Comparison of ENCODE assay signal across 16 mouse cellular contexts in the genomic region with DNA sequence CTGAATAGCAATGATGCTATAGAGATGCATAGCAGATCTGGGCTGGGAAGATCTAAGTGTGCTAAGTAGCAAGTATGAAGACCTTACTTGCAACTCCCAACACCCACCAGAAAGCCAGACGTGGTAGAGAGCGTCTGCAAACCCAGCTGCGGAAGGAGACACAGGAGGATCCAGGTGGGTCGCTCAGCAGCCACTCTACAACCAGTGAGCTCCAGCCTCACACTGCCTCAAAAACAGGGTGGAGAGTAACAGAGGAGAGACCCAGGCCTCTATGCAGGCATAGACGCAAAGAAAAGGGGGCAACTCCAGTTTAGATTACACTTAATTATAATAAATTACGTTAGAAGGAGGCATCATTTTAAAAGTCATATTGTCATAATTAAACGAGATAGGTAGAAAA.
DNase-seq lines count a peak whose midpoint lies in the region; ATAC-seq lines count a peak whose summit lies in the region.
"Had no signal": no experiment of that assay in that cellular context is flagged by ENCODE, and none has a peak within 500 bp of the region (broad histone marks: within the 10 kb centered on the region; RNA-seq: fewer than 3 reads in every experiment).

No protein-coding gene starts in this region.

- peak; percentile 51; the same call in 1 of the 2 replicates for ATAC-seq in forebrain, embryonic 14.5 days
- ATAC-seq in midbrain, embryonic 12.5 days (ENCODE audit: low FRiP score, low read depth), result peak; percentile 70; the same call in 1 of the 2 replicates
- ATAC-seq in midbrain, embryonic 16.5 days, result 0 out of 2 replicates have a peak, but pooled peaks have one; percentile 31

- no peaks in the 10 kb centered on the region for H3K27me3 ChIP-seq in forebrain, embryonic 14.5 days (replicated peaks; ENCODE audit: control insufficient read depth, insufficient read depth, low read length)
- no peaks in the 10 kb centered on the region for H3K27me3 ChIP-seq in forebrain, embryonic 10.5 days (ENCODE audit: poor library complexity, severe bottlenecking)
- H3K27me3 ChIP-seq in midbrain, embryonic 12.5 days, result no peaks in the 10 kb centered on the region
- H3K27me3 ChIP-seq in midbrain, embryonic 10.5 days (ENCODE audit: low read depth, poor library complexity, severe bottlenecking), result no peaks in the 10 kb centered on the region
- H3K27me3 ChIP-seq in midbrain, embryonic 16.5 days (ENCODE audit: control insufficient read depth, insufficient read depth, low read depth, low read length), result no peaks in the 10 kb centered on the region
- H3K27me3 ChIP-seq: CH12.LX; limb, embryonic 12.5 days; liver, embryonic 13.5 days; stomach, embryonic 15.5 days had no signal

- no peaks in the 10 kb centered on the region for H3K36me3 ChIP-seq in forebrain, embryonic 14.5 days (ENCODE audit: control insufficient read depth, insufficient read depth, low read length)
- H3K36me3 ChIP-seq in forebrain, embryonic 10.5 days (replicated peaks), result no peaks in the 10 kb centered on the region
- no peaks in the 10 kb centered on the region for H3K36me3 ChIP-seq in midbrain, embryonic 12.5 days
- no peaks in the 10 kb centered on the region for H3K36me3 ChIP-seq in midbrain, embryonic 10.5 days
- no peaks in the 10 kb centered on the region for H3K36me3 ChIP-seq in midbrain, embryonic 16.5 days (ENCODE audit: control insufficient read depth, insufficient read depth, low read length)
- H3K36me3 ChIP-seq: limb, embryonic 12.5 days; stomach, embryonic 15.5 days had no signal

- no peaks in the 10 kb centered on the region for H3K4me1 ChIP-seq in forebrain, embryonic 14.5 days (ENCODE audit: control insufficient read depth, insufficient read depth, low read length)
- H3K4me1 ChIP-seq in forebrain, embryonic 10.5 days, result 0 out of 2 replicates have a peak, but pooled peaks cover 2% of the 10 kb centered on the region
- 0 out of 2 replicates have a peak, but pooled peaks cover 6% of the 10 kb centered on the region for H3K4me1 ChIP-seq in midbrain, embryonic 12.5 days
- H3K4me1 ChIP-seq in midbrain, embryonic 10.5 days, result no peaks in the 10 kb centered on the region
- H3K4me1 ChIP-seq in midbrain, embryonic 16.5 days (ENCODE audit: control insufficient read depth, insufficient read depth, low read length), result no peaks in the 10 kb centered on the region
- H3K4me1 ChIP-seq: limb, embryonic 12.5 days; liver, embryonic 13.5 days; stomach, embryonic 15.5 days had no signal

- H3K27ac ChIP-seq in forebrain, embryonic 14.5 days (ENCODE audit: low read depth, low read length), result no peak overlapping the region
- no peak overlapping the region for H3K27ac ChIP-seq in forebrain, embryonic 10.5 days
- no peak overlapping the region for H3K27ac ChIP-seq in midbrain, embryonic 12.5 days (replicated peaks)
- H3K27ac ChIP-seq in midbrain, embryonic 10.5 days (replicated peaks), result no peak overlapping the region
- H3K27ac ChIP-seq in midbrain, embryonic 16.5 days (ENCODE audit: low read length), result no peak overlapping the region
- H3K27ac ChIP-seq: limb, embryonic 12.5 days; liver, embryonic 13.5 days; macrophage; stomach, embryonic 15.5 days had no signal

- H3K9ac ChIP-seq in forebrain, embryonic 14.5 days (ENCODE audit: low read length), result no peak overlapping the region
- H3K9ac ChIP-seq in midbrain, embryonic 12.5 days (replicated peaks), result no peak overlapping the region
- H3K9ac ChIP-seq in midbrain, embryonic 16.5 days (ENCODE audit: low read depth, low read length), result no peak overlapping the region
- H3K9ac ChIP-seq: limb, embryonic 12.5 days; liver, embryonic 13.5 days; lung, embryonic 14.5 days; stomach, embryonic 15.5 days had no signal

- 76% methylated on average over 7 of the region's 7 CpGs for WGBS in forebrain, embryonic 14.5 days
- 75% methylated on average over 7 of the region's 7 CpGs for WGBS in forebrain, embryonic 10.5 days
- WGBS in midbrain, embryonic 12.5 days, result 74% methylated on average over 7 of the region's 7 CpGs
- WGBS in midbrain, embryonic 10.5 days, result 74% methylated on average over 7 of the region's 7 CpGs
- WGBS in midbrain, embryonic 16.5 days, result 75% methylated on average over 7 of the region's 7 CpGs

- intact Hi-C loops in left cerebral cortex, postnatal 4 days (cut with DNase I), result loop anchor here (2.0 kb wide), 1 partner anchor 258 kb away; no protein-coding TSS in a partner anchor

- DNase-seq in forebrain, embryonic 14.5 days (ENCODE audit: low spot score), result no peak
- DNase-seq in forebrain, embryonic 10.5 days (ENCODE audit: extremely low spot score, low spot score), result no peak
- no peak for DNase-seq in midbrain, embryonic 10.5 days (ENCODE audit: low spot score)
- no peak for DNase-seq in adrenal gland, postnatal 4 days (ENCODE audit: low spot score in 2 of 2)
- no peak for DNase-seq in left cerebral cortex, postnatal 4 days
- DNase-seq: layer of hippocampus, adult 9-11 months; liver, embryonic 13.5 days; thymus, adult 18-20 months had no signal

- H3K9me3 ChIP-seq in forebrain, embryonic 14.5 days (replicated peaks; ENCODE audit: control insufficient read depth, low read length), result no peaks in the 10 kb centered on the region
- no peaks in the 10 kb centered on the region for H3K9me3 ChIP-seq in forebrain, embryonic 10.5 days
- H3K9me3 ChIP-seq in midbrain, embryonic 12.5 days, result no peaks in the 10 kb centered on the region
- H3K9me3 ChIP-seq in midbrain, embryonic 10.5 days (replicated peaks), result no peaks in the 10 kb centered on the region
- H3K9me3 ChIP-seq in midbrain, embryonic 16.5 days (replicated peaks; ENCODE audit: control insufficient read depth, low read length, poor library complexity, severe bottlenecking), result no peaks in the 10 kb centered on the region
- H3K9me3 ChIP-seq: limb, embryonic 12.5 days; liver, embryonic 13.5 days; stomach, embryonic 15.5 days had no signal

- no peak overlapping the region for H3K4me3 ChIP-seq in forebrain, embryonic 14.5 days (ENCODE audit: low read depth, low read length)
- H3K4me3 ChIP-seq in forebrain, embryonic 10.5 days, result no peak overlapping the region
- H3K4me3 ChIP-seq in midbrain, embryonic 12.5 days, result no peak overlapping the region
- no peak overlapping the region for H3K4me3 ChIP-seq in midbrain, embryonic 10.5 days
- H3K4me3 ChIP-seq in midbrain, embryonic 16.5 days (ENCODE audit: low read depth, low read length), result no peak overlapping the region
- H3K4me3 ChIP-seq: erythroblast, embryonic 14.5 days; limb, embryonic 12.5 days; liver, embryonic 13.5 days; stomach, embryonic 15.5 days had no signal

- no peak overlapping the region for H3K4me2 ChIP-seq in forebrain, embryonic 14.5 days (ENCODE audit: low read length)
- H3K4me2 ChIP-seq in midbrain, embryonic 12.5 days (replicated peaks), result no peak overlapping the region
- no peak overlapping the region for H3K4me2 ChIP-seq in midbrain, embryonic 16.5 days (ENCODE audit: low read length)
- H3K4me2 ChIP-seq: limb, embryonic 12.5 days; liver, embryonic 13.5 days; lung, embryonic 14.5 days; stomach, embryonic 15.5 days had no signal
